Mouse (Mus musculus): Measurements from ENCODE around the gene Gm32742. TPM values are rescaled to one million over a fixed set of nuclear protein-coding genes. Genes with fewer than 3 reads are reported as not detected.

Gene Gm32742
- polyA plus RNA-seq, 1 experiment from 2014 or later: not detected

GRCm38 (mm10) chr9:51138301-51138700, 27.0 kb downstream of the Gm32742 start:
- no peak overlapping the region for H3K9ac ChIP-seq (ENCODE audit: low read length)
- H3K4me2 ChIP-seq (ENCODE audit: low read length): no peak overlapping the region
- no peaks in the 10 kb centered on the region for H3K27me3 ChIP-seq (replicated peaks; ENCODE audit: control insufficient read depth, insufficient read depth, low read length)
- 85% methylated on average over 1 of the region's 1 CpGs for WGBS
- no peaks in the 10 kb centered on the region for H3K4me1 ChIP-seq (ENCODE audit: control insufficient read depth, insufficient read depth, low read length)
- H3K4me3 ChIP-seq (ENCODE audit: low read depth, low read length): no peak overlapping the region
- no peak for ATAC-seq
- H3K27ac ChIP-seq (ENCODE audit: low read depth, low read length): no peak overlapping the region
- no peaks in the 10 kb centered on the region for H3K9me3 ChIP-seq (replicated peaks; ENCODE audit: control insufficient read depth, low read length)
- H3K36me3 ChIP-seq (ENCODE audit: control insufficient read depth, insufficient read depth, low read length): no peaks in the 10 kb centered on the region
- DNase-seq (ENCODE audit: low spot score): no peak

- Histone ChIP-seq H3K9me3 (replicated peaks; ENCODE audit: control insufficient read depth, low read length) (no peaks in the 10 kb centered on the region), H3K27ac (ENCODE audit: low read depth, low read length) (no peak overlapping the region), H3K9ac (ENCODE audit: low read length) (no peak overlapping the region), H3K4me3 (ENCODE audit: low read depth, low read length) (no peak overlapping the region), H3K27me3 (replicated peaks; ENCODE audit: control insufficient read depth, insufficient read depth, low read length) (no peaks in the 10 kb centered on the region), H3K4me2 (ENCODE audit: low read length) (no peak overlapping the region), H3K36me3 (ENCODE audit: control insufficient read depth, insufficient read depth, low read length) (no peaks in the 10 kb centered on the region), H3K4me1 (ENCODE audit: control insufficient read depth, insufficient read depth, low read length) (no peaks in the 10 kb centered on the region)
- ATAC-seq: no peak
- 86% methylated on average over 1 of the region's 1 CpGs for WGBS
- DNase-seq (ENCODE audit: low spot score): no peak
These were observed 27.5 kb downstream of the Gm32742 start for GRCm38 (mm10) chr9:51137836-51138235.

GRCm38 (mm10) chr9:51137432-51137831, 27.9 kb downstream of the Gm32742 start:
- Histone ChIP-seq H3K27ac (ENCODE audit: low read depth, low read length) (no peak overlapping the region), H3K36me3 (ENCODE audit: control insufficient read depth, insufficient read depth, low read length) (no peaks in the 10 kb centered on the region), H3K4me2 (ENCODE audit: low read length) (no peak overlapping the region), H3K9me3 (replicated peaks; ENCODE audit: control insufficient read depth, low read length) (no peaks in the 10 kb centered on the region), H3K9ac (ENCODE audit: low read length) (no peak overlapping the region), H3K27me3 (replicated peaks; ENCODE audit: control insufficient read depth, insufficient read depth, low read length) (no peaks in the 10 kb centered on the region), H3K4me3 (ENCODE audit: low read depth, low read length) (no peak overlapping the region), H3K4me1 (ENCODE audit: control insufficient read depth, insufficient read depth, low read length) (no peaks in the 10 kb centered on the region)
- DNase-seq (ENCODE audit: low spot score) (no peak), ATAC-seq (no peak)
- 84% methylated on average over 4 of the region's 4 CpGs for whole genome bisulfite sequencing

DNA sequence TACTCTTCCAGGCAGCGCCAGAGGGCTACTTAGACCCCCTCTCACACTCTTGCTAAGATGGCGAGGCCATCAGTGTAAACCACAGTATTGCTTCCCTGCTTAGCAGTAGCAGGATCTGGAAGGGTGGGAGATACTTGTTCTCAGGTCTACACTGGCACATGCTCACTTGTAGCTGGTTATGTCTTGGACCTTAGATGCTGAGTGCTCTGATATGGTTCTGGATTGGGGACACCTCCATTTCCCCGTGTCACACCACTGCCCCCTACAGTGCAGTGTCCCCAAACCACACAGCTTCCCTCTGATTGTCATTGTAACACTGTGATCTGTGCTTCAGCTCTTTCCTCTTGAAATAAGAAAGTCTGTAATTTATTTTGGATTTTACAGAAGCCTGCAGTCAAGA, 28.3 kb downstream of the Gm32742 start:
- H3K9me3 ChIP-seq (replicated peaks; ENCODE audit: control insufficient read depth, low read length): no peaks in the 10 kb centered on the region
- H3K27me3 ChIP-seq (replicated peaks; ENCODE audit: control insufficient read depth, insufficient read depth, low read length): no peaks in the 10 kb centered on the region
- no peak overlapping the region for H3K27ac ChIP-seq (ENCODE audit: low read depth, low read length)
- H3K4me3 ChIP-seq (ENCODE audit: low read depth, low read length): no peak overlapping the region
- H3K9ac ChIP-seq (ENCODE audit: low read length): no peak overlapping the region
- ATAC-seq (no peak), DNase-seq (ENCODE audit: low spot score) (peak; percentile 14)
- H3K4me2 ChIP-seq (ENCODE audit: low read length): no peak overlapping the region
- no peaks in the 10 kb centered on the region for H3K4me1 ChIP-seq (ENCODE audit: control insufficient read depth, insufficient read depth, low read length)
- H3K36me3 ChIP-seq (ENCODE audit: control insufficient read depth, insufficient read depth, low read length): no peaks in the 10 kb centered on the region
- 67% methylated on average over 3 of the region's 3 CpGs for WGBS

- Histone ChIP-seq H3K36me3 (ENCODE audit: control insufficient read depth, insufficient read depth, low read length) (no peaks in the 10 kb centered on the region), H3K9me3 (replicated peaks; ENCODE audit: control insufficient read depth, low read length) (no peaks in the 10 kb centered on the region), H3K4me2 (ENCODE audit: low read length) (no peak overlapping the region), H3K4me1 (ENCODE audit: control insufficient read depth, insufficient read depth, low read length) (no peaks in the 10 kb centered on the region), H3K4me3 (ENCODE audit: low read depth, low read length) (no peak overlapping the region), H3K9ac (ENCODE audit: low read length) (no peak overlapping the region), H3K27me3 (replicated peaks; ENCODE audit: control insufficient read depth, insufficient read depth, low read length) (no peaks in the 10 kb centered on the region), H3K27ac (ENCODE audit: low read depth, low read length) (no peak overlapping the region)
- 81% methylated on average over 4 of the region's 4 CpGs for WGBS
- no peak for DNase-seq (ENCODE audit: low spot score)
- no peak for ATAC-seq
These were observed 50.5 kb downstream of the Gm32742 start for GRCm38 (mm10) chr9:51114767-51115166.

- no peak overlapping the region for H3K9ac ChIP-seq (ENCODE audit: low read length)
- no peaks in the 10 kb centered on the region for H3K9me3 ChIP-seq (replicated peaks; ENCODE audit: control insufficient read depth, low read length)
- ATAC-seq: no peak
- H3K27me3 ChIP-seq (replicated peaks; ENCODE audit: control insufficient read depth, insufficient read depth, low read length): no peaks in the 10 kb centered on the region; the same call in 1 of the 2 replicates
- H3K4me3 ChIP-seq (ENCODE audit: low read depth, low read length): no peak overlapping the region
- no peak overlapping the region for H3K27ac ChIP-seq (ENCODE audit: low read depth, low read length)
- 77% methylated on average over 2 of the region's 2 CpGs for WGBS
- H3K4me1 ChIP-seq (ENCODE audit: control insufficient read depth, insufficient read depth, low read length): 0 out of 2 replicates have a peak, but pooled peaks cover 3% of the 10 kb centered on the region
- H3K4me2 ChIP-seq (ENCODE audit: low read length): no peak overlapping the region
- no peak for DNase-seq (ENCODE audit: low spot score)
- no peaks in the 10 kb centered on the region for H3K36me3 ChIP-seq (ENCODE audit: control insufficient read depth, insufficient read depth, low read length)
These were observed 59.6 kb downstream of the Gm32742 start for GRCm38 (mm10) chr9:51105751-51106150.

- H3K4me3 ChIP-seq (ENCODE audit: low read depth, low read length): peak overlapping the region; percentile 46
- peak overlapping the region; percentile 99 for H3K4me2 ChIP-seq (ENCODE audit: low read length)
- 12% methylated on average over 30 of the region's 30 CpGs for WGBS
- 0 out of 2 replicates have a peak, but pooled peaks cover 3% of the 10 kb centered on the region for H3K4me1 ChIP-seq (ENCODE audit: control insufficient read depth, insufficient read depth, low read length)
- no peaks in the 10 kb centered on the region; the same call in 1 of the 2 replicates for H3K27me3 ChIP-seq (replicated peaks; ENCODE audit: control insufficient read depth, insufficient read depth, low read length)
- peak; percentile 43 for ATAC-seq
- H3K9me3 ChIP-seq (replicated peaks; ENCODE audit: control insufficient read depth, low read length): no peaks in the 10 kb centered on the region
- peak overlapping the region; percentile 67 for H3K9ac ChIP-seq (ENCODE audit: low read length)
- peak; percentile 13 for DNase-seq (ENCODE audit: low spot score)
- no peaks in the 10 kb centered on the region for H3K36me3 ChIP-seq (ENCODE audit: control insufficient read depth, insufficient read depth, low read length)
- no peak overlapping the region for H3K27ac ChIP-seq (ENCODE audit: low read depth, low read length)
These were observed 61.4 kb downstream of the Gm32742 start for GRCm38 (mm10) chr9:51103808-51104514.

- 2% methylated on average over 44 of the region's 44 CpGs for WGBS
- Histone ChIP-seq H3K27me3 (replicated peaks; ENCODE audit: control insufficient read depth, insufficient read depth, low read length) (no peaks in the 10 kb centered on the region; the same call in 1 of the 2 replicates), H3K9me3 (replicated peaks; ENCODE audit: control insufficient read depth, low read length) (no peaks in the 10 kb centered on the region), H3K4me1 (ENCODE audit: control insufficient read depth, insufficient read depth, low read length) (0 out of 2 replicates have a peak, but pooled peaks cover 3% of the 10 kb centered on the region), H3K27ac (ENCODE audit: low read depth, low read length) (no peak overlapping the region), H3K9ac (ENCODE audit: low read length) (peak overlapping the region; percentile 67), H3K36me3 (ENCODE audit: control insufficient read depth, insufficient read depth, low read length) (no peaks in the 10 kb centered on the region), H3K4me2 (ENCODE audit: low read length) (peak overlapping the region; percentile 99), H3K4me3 (ENCODE audit: low read depth, low read length) (peak overlapping the region; percentile 46)
- DNase-seq (ENCODE audit: low spot score): peak; percentile 59
- ATAC-seq: peak; percentile 71
These were observed 62.1 kb downstream of the Gm32742 start for GRCm38 (mm10) chr9:51102963-51103807.
